Mouse (Mus musculus) ES-E14 (cell line): ENCODE data around the gene Tbl1x.

Source experiments
- CHD2 ChIP-seq: IDR thresholded peaks from 2 replicates; pipeline ENCODE4 v1.6.1; 2014; ENCODE audit warnings: mild to moderate bottlenecking, low read depth, low read length, inconsistent platforms
- HCFC1 ChIP-seq: IDR thresholded peaks from 2 replicates; pipeline ENCODE4 v1.6.1; 2012; ENCODE audit warnings: low read length, inconsistent platforms, borderline replicate concordance; ENCODE audit not compliant: insufficient read depth
- MAFK ChIP-seq: IDR thresholded peaks from 2 replicates; pipeline ENCODE4 v1.6.1; 2014; ENCODE audit warnings: mild to moderate bottlenecking, low read depth, low read length, inconsistent platforms; ENCODE audit not compliant: insufficient read depth
- ZC3H11A ChIP-seq: IDR thresholded peaks from 2 replicates; pipeline ENCODE4 v1.6.1; 2012; ENCODE audit warnings: low read depth, mild to moderate bottlenecking, inconsistent platforms, low read length, borderline replicate concordance
- ZNF384 ChIP-seq: IDR thresholded peaks from 2 replicates; pipeline ENCODE4 v1.6.1; 2012; ENCODE audit warnings: low read depth, low read length, inconsistent platforms

GRCm38 (mm10) chrX:77555985-77556384, 45.2 kb downstream of the Tbl1x start:
- no peak for TF ChIP-seq CHD2
- no peak for TF ChIP-seq HCFC1
- no peak for TF ChIP-seq ZC3H11A
- no peak for TF ChIP-seq ZNF384
- TF ChIP-seq MAFK: no peak
